Mouse (Mus musculus) lung, adult 2 months (tissue): ENCODE results near the gene Dagla.

Source experiments
- CTCF ChIP-seq: fragments of 200-500 bp; IDR thresholded peaks from 2 replicates; pipeline ENCODE4 v1.5.1; 2011; ENCODE audit warnings: mild to moderate bottlenecking, low read length, control low read depth; ENCODE audit not compliant: insufficient read depth
- POLR2A ChIP-seq: fragments of 200-500 bp; IDR thresholded peaks from 2 replicates; pipeline ENCODE4 v1.6.1; 2011; ENCODE audit warnings: low read depth, mild to moderate bottlenecking, control low read depth, low read length, borderline replicate concordance; ENCODE audit errors: extremely low read depth

GRCm38 (mm10) chr19:10307351-10307750 lies 2.7 kb upstream of the Dagla start:
- TF ChIP-seq CTCF (no peak), POLR2A (no peak)
